Mouse (Mus musculus) heart, postnatal 4 days (tissue): ENCODE measurements around the gene Cdkl5. TPM values are rescaled to one million over a fixed set of nuclear protein-coding genes. Genes with fewer than 3 reads are reported as not detected.

Source experiments
- DNase-seq: peaks from one replicate; pipeline ENCODE4 v3.0.0; 2021
- total RNA-seq, 2 experiments: library from RNA; stranded (reverse); gene quantifications; 2 replicates each; pipeline ENCODE4 v1.2.3; 2021

The Cdkl5 gene
- total RNA-seq, 2 experiments from 2014 or later: 8.1 to 8.5 TPM

GRCm38 (mm10) chrX:160735650-160736049 is 258.9 kb downstream of the Cdkl5 start, which contains the start of gene Ppef1:
Gene Ppef1 (minus strand): TSS chrX:160735765.
- DNase-seq: no peak

Other genes starting within 250 kb of the Cdkl5 start
- gene Rs1, start 226.7 kb downstream of the Cdkl5 start, total RNA-seq: under 1 TPM in 1 of 2 experiments, not detected in 1; 0.20 TPM
- under 1 TPM in 1 of 2 experiments, not detected in 1; 0.26 TPM for gene Gja6, start 87.7 kb downstream of the Cdkl5 start, total RNA-seq
- 1 to 10 TPM; 5.0 to 6.6 TPM for gene Scml2, start 122.5 kb upstream of the Cdkl5 start, total RNA-seq